Mouse (Mus musculus) induced T-regulatory cell, adult 2 months (primary cell): ENCODE results near the gene Oser1.

Experiments
- DNase-seq: peaks from one replicate; pipeline ENCODE4 v3.0.0-alpha.2; 2012; ENCODE audit warnings: low read depth

The Oser1 gene

DNA sequence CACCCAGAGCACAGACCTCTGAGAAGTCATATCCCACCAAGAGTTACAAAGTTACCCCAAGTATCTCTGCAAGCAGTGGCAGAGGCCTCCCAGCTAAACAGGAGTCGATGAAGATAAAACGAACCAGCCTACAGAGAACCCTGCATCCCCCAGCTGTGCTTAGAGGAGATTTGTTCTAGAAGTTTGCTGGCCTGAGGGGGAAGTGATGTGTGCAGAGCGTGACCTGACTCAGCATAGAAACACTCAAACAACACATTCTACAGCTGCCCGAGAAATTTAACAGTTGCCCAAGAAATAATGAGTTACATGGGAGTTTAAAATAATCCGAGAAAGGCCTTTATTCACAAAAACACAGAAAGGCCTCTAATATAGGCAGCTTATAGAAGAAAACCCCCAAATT is 65.8 kb downstream of the Oser1 start:
- no peak for DNase-seq

DNA sequence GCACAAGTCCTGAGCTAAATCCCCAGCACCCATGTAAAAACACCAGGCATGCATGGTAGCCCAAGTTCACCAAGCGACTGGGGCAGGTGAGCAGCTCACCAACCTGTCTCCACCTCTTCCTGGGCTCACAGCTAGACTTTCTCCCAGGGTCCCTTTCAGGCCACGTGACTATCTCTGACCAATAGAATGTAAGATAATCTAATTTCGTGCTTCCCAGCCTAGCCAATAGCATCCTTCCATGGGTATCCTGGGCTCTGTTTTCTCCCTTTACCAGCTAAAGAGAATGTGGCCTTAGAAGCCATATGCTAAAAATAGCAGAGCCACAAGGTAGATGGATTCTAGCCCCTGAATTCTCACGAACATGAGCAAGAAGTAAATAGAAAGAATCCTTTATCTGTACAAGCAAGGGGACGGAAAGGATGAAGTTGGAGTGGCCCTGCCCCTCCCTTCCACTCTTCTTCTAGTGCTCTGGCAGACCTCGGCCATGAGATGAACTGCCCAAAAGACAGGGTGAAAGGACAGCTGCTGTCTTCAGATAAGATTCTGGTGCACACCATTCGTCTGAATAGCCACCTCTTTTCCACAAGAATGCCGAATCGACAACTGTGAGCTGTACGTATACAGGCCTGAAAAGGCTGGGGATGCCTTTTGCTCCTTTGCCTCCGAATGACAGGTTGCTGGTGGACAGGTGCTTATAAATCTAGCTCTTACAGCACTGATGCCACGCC is 68.2 kb downstream of the Oser1 start:
- DNase-seq: no peak
